Mouse (Mus musculus) T-helper 2 cell (primary cell): Measurements from ENCODE around the gene Eda.
"Not testable (repeated sequence)": the region's sequence is repeated elsewhere in the genome, so short reads cannot be mapped to it uniquely, and the experiment has no call there.

Experiments used
- in situ Hi-C: fragments of 300-600 bp; cut with MboI, MseI; formaldehyde crosslinking; loops from one replicate; pipeline ENCODE4 v1.15.1; 2025; ENCODE audit warnings: high pct_unique_total_duplicates

Gene Eda

GRCm38 (mm10) chrX:100401657-100402056 is 426.3 kb downstream of the Eda start:
- in situ Hi-C loops = no loop called here

- in situ Hi-C loops = no loop called here
Measured at GRCm38 (mm10) chrX:100409245-100409644, 433.8 kb downstream of the Eda start.

DNA sequence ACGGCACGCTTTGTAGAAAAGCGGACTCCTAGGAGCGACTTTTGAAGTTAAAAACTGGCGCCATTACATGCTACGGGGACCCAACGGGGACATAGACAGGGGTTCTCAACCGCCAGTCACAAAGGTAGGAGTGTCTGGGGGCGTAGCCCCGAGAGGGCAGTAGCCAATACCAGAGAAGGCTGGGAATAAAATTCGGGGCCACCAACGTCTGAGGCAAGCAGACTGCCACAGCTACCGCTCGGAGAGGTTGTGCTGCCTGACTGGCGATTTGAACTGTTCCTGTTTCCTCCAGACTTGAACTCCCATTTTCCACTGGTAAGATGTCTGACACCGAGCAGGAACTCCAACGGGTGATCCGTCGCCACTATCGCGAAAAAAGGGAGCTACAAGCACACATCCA is 453.3 kb downstream of the Eda start, which contains the start of gene Otud6a:
Gene Otud6a, plus strand, starts transcription at position 321 of the 400 bp plus-strand sequence.
- in situ Hi-C loops = no loop called here

DNA sequence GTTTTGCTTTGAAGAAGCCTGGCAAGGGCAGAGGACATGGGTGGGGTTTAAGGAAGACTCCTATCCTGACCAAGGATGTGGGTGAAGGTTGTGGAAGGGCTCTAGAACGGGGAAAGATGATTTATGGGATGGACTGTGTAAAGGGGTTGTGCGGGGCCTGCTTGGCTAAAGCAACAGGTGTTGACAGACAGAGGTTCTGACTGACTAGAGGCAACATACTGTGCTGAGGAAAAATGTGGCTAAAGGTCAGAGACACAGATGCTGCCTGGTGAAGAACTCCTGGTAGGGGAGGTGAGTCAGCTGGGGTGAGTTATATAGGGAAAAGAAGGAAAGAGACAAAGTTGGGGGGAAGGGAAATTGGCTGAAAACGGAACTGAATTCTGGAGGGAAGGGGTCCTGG is 456.9 kb downstream of the Eda start:
- in situ Hi-C loops = no loop called here

DNA sequence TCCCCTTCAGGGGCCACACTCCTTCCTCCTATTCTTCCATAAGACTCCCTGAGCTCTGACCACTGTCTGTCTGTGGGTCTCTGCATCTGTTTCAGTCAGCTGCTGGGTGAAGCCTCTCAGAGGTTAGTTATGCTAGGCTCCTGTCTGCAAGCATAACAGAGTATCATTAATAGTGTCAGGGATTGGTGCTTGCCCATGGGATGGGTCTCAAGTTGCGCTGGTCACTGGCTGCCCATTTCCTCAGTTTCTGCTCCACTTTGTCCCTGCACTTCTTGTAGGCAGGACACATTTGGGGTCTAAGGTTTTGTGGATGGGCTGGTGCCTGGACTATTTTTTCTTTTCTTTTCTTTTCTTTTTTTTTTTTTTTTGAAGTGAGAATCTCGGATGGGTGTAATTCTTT is 467.2 kb downstream of the Eda start, which contains the start of gene Awat2:
Gene Awat2, minus strand, starts transcription at position 101 of the 400 bp plus-strand sequence.
- in situ Hi-C loops = not testable (repeated sequence)

DNA sequence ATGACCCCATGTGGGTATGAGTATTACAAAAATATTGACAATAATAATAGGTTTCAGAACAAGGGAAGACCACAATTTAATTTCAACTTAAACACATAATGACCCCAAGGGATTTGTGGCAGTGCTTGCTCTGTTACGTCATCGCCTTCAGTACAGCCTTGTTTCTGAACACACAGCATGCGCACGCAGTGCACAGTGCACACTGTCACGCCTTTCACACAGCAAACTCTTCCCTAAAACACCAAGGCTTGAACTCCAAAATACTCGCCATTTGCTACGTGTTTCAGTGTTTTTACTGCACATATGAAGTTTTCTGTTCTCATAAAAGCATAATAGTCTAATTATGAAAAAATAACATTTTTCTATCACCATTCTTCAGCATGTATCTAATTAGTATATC is 468.1 kb downstream of the Eda start:
- in situ Hi-C loops = no loop called here
